Mouse (Mus musculus) C2C12 (cell line): Measurements from ENCODE around the gene Mapkap1. TPM values are rescaled to one million over a fixed set of nuclear protein-coding genes. Genes with fewer than 3 reads are reported as not detected.

ENCODE experiments used
- H3K27me3 ChIP-seq: one replicate; pipeline ENCODE4 v1.6.1; 2011; ENCODE audit not compliant: control insufficient read depth, insufficient read depth, insufficient read length
- H3K36me3 ChIP-seq: one replicate; pipeline ENCODE4 v1.6.1; 2011; ENCODE audit not compliant: control insufficient read depth, insufficient read depth
- H3K4me3 ChIP-seq: one replicate; pipeline ENCODE4 v1.5.1; 2011; ENCODE audit warnings: mild to moderate bottlenecking, control low read depth; ENCODE audit not compliant: poor library complexity, insufficient read depth, severe bottlenecking
- H3K79me2 ChIP-seq: one replicate; pipeline ENCODE4 v1.6.1; 2011; ENCODE audit not compliant: control insufficient read depth, insufficient read depth
- H3K79me3 ChIP-seq: one replicate; pipeline ENCODE4 v1.6.1; 2011; ENCODE audit warnings: low read depth, control low read depth
- H3ac ChIP-seq: one replicate; pipeline ENCODE3; 2011; ENCODE audit warnings: low read depth; ENCODE audit not compliant: control insufficient read depth, insufficient read length
- CEBPB ChIP-seq: IDR thresholded peaks from one replicate; pipeline ENCODE4 v1.6.1; 2011; ENCODE audit warnings: low read depth, mild to moderate bottlenecking, control low read depth, moderate library complexity
- CTCF ChIP-seq: IDR thresholded peaks from one replicate; pipeline ENCODE4 v1.5.1; 2011; ENCODE audit not compliant: control insufficient read depth, insufficient read depth, insufficient read length
- FOSL1 ChIP-seq: IDR thresholded peaks from one replicate; pipeline ENCODE4 v1.8.0; 2011; ENCODE audit warnings: mild to moderate bottlenecking, low read length; ENCODE audit not compliant: poor library complexity, insufficient read depth, severe bottlenecking
- MAX ChIP-seq: IDR thresholded peaks from one replicate; pipeline ENCODE4 v1.6.1; 2011; ENCODE audit warnings: mild to moderate bottlenecking, control low read depth
- MYOD1 ChIP-seq: IDR thresholded peaks from one replicate; pipeline ENCODE4 v1.6.1; 2011; ENCODE audit warnings: low read depth; ENCODE audit not compliant: control insufficient read depth, insufficient read length
- MYOG ChIP-seq: IDR thresholded peaks from one replicate; pipeline ENCODE4 v1.6.1; 2011; ENCODE audit not compliant: control insufficient read depth, insufficient read length; ENCODE audit errors: extremely low read depth
- USF1 ChIP-seq: IDR thresholded peaks from one replicate; pipeline ENCODE4 v1.6.1; 2011; ENCODE audit warnings: low read depth, mild to moderate bottlenecking, control low read depth, moderate library complexity
- polyA plus RNA-seq: library from polyadenylated mRNA; unstranded; fragments of >200 nt; fragmentation: generic; extraction: Trizol; gene quantifications from one replicate; pipeline ENCODE4 v1.2.1, GENCODE M21; 2012; ENCODE audit warnings: missing spikeins

The Mapkap1 gene
- polyA plus RNA-seq, 1 experiment, result 33.2 TPM

- no peak overlapping the region for H3K4me3 ChIP-seq
- H3K36me3 ChIP-seq, result peaks cover 13% of the 10 kb centered on the region
- no peak overlapping the region for H3ac ChIP-seq
- H3K27me3 ChIP-seq, result no peaks in the 10 kb centered on the region
- H3K79me3 ChIP-seq, result no peaks in the 10 kb centered on the region
- TF ChIP-seq MYOD1 (no peak), CTCF (no peak), FOSL1 (no peak)
- H3K79me2 ChIP-seq, result no peaks in the 10 kb centered on the region
These were observed 196.3 kb downstream of the Mapkap1 start for GRCm38 (mm10) chr2:34602896-34603295.

- Histone ChIP-seq H3K4me3 (no peak overlapping the region), H3K79me2 (no peaks in the 10 kb centered on the region), H3K79me3 (no peaks in the 10 kb centered on the region), H3K36me3 (peaks cover 12% of the 10 kb centered on the region), H3K27me3 (no peaks in the 10 kb centered on the region), H3ac (no peak overlapping the region)
- TF ChIP-seq MYOG, result no peak
- no peak for TF ChIP-seq CTCF
- TF ChIP-seq USF1, result no peak
- no peak for TF ChIP-seq MAX
- TF ChIP-seq CEBPB, result no peak
- TF ChIP-seq MYOD1, result no peak
- no peak for TF ChIP-seq FOSL1
These were observed 197.2 kb downstream of the Mapkap1 start for GRCm38 (mm10) chr2:34603653-34604214.

DNA sequence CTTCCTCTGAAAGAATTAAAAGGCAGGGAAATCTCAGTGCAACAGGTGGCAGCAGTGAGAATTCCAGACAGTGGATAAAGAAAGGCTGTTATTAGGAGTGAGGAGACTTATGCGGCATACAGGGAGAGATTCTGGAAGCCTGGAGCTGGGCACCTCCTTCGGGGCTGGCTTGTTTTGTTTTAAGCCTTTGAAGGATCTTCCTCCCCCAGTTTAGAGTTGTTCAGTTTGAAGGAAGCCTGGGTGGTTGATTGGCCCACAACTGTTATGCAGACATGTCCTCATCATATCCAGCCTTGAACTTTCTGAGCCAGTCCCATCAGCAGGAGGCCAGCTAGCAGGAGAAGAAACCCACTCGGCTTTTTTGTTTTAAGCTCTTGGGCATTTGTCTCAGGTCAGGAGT lies 198.5 kb downstream of the Mapkap1 start:
- Histone ChIP-seq H3K36me3 (peaks cover 12% of the 10 kb centered on the region), H3K79me2 (no peaks in the 10 kb centered on the region), H3ac (no peak overlapping the region), H3K27me3 (no peaks in the 10 kb centered on the region), H3K79me3 (no peaks in the 10 kb centered on the region), H3K4me3 (no peak overlapping the region)
- TF ChIP-seq MAX (no peak), CEBPB (no peak), USF1 (no peak), FOSL1 (no peak), MYOG (no peak), MYOD1 (no peak), CTCF (no peak)

DNA sequence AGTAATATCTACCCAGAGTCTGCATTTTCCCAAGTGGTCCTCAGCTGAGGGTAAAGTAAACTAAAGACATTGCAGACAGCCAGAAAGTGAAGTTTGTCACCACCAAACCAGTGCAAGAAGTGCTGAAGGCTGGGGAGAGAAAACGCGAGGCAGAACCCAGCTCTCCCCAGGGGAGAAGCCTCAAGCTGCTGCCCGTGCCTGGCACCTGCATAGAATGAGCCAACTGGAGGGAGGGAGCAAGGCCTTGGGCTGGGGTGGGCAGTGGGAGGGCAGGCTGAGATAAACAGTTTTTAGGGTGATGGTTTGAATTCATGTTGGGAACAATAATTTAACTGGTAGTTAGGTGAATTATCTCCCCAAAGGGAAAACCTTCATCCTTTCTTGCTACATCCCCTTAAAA lies 202.3 kb downstream of the Mapkap1 start:
- H3K79me2 ChIP-seq, result no peaks in the 10 kb centered on the region
- no peak for TF ChIP-seq MAX
- peaks cover 12% of the 10 kb centered on the region for H3K36me3 ChIP-seq
- H3ac ChIP-seq, result peak overlapping the region; percentile 21
- no peaks in the 10 kb centered on the region for H3K27me3 ChIP-seq
- H3K79me3 ChIP-seq, result no peaks in the 10 kb centered on the region
- H3K4me3 ChIP-seq, result no peak overlapping the region

DNA sequence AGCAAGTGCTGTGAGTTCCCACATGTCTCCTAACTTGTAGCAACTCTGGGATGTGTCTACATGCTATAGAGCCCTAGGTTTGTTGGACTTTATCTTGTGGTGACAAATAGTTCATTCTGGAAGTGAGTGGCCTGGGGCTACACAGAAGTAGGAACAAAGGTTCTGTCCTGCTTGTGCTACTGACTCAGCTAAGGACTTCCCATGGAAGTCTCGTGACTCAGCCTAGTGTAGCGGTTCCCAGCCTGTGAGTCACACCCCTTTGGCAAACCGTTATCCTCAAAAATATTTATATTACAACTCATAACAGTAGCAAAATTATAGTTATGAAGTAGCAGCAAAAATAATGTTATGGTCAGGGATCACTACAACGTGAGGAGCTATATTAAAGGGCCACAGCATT lies 202.9 kb downstream of the Mapkap1 start:
- Histone ChIP-seq H3K79me3 (no peaks in the 10 kb centered on the region), H3K4me3 (no peak overlapping the region), H3K36me3 (peaks cover 12% of the 10 kb centered on the region), H3K79me2 (no peaks in the 10 kb centered on the region), H3ac (no peak overlapping the region), H3K27me3 (no peaks in the 10 kb centered on the region)
- no peak for TF ChIP-seq CEBPB
- peak; percentile 77 for TF ChIP-seq FOSL1
- peak; percentile 70 for TF ChIP-seq USF1

DNA sequence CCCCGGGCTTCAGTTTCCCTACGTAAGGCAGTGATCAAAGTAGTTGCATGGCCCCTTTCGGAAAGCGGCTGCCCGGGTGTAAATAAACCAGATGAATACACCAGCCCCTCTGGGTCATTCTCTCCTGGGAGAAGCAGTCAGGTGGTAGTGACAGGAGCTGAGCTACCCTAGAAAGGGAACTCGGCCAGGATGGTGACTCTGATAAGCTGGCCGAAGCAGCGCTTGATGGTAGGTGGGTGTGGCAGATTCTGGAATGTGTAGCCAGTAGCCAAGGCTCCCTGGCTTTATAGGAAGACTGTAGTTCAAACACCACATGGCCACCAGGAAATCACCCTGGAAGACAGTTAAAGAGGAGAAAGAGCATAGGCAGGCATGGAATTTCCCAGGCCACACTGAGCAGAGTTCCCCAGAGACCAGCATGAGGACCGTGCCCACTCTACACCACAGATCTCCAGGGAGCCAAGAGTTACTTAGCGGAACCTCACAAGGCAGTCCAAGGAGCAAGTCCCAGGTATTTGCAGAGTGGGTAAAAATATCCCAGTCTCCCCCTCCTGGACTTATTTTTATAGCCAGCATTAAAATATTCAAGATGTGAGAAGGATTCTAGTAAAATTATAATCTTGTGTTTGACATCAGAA lies 214.3 kb downstream of the Mapkap1 start:
- H3K36me3 ChIP-seq, result peaks cover 6% of the 10 kb centered on the region
- TF ChIP-seq MAX (peak; percentile 62), CTCF (no peak)
- H3K4me3 ChIP-seq, result no peak overlapping the region
- no peaks in the 10 kb centered on the region for H3K27me3 ChIP-seq
- no peaks in the 10 kb centered on the region for H3K79me3 ChIP-seq
- H3ac ChIP-seq, result no peak overlapping the region
- H3K79me2 ChIP-seq, result no peaks in the 10 kb centered on the region
